Mouse (Mus musculus): Measurements from ENCODE around the gene Cntn1.

GRCm38 (mm10) chr15:92060986-92061385 is 10.0 kb downstream of the Cntn1 start:
- TF ChIP-seq POLR2A (IDR thresholded peaks at IDR 0.05; ENCODE audit: low read depth, low read length) (no peak), CTCF (IDR thresholded peaks at IDR 0.05; ENCODE audit: extremely low read depth, insufficient read length, insufficient replicate concordance, low read depth, low read length) (no peak)

Measured in small intestine, adult 2 months (tissue).